Mouse (Mus musculus) stomach, adult 2 months (tissue): Measurements from ENCODE around the gene Cep89. TPM values are rescaled to one million over a fixed set of nuclear protein-coding genes. Genes with fewer than 3 reads are reported as not detected.

ENCODE experiments used
- polyA plus RNA-seq: library from polyadenylated mRNA; depleted of rRNA; stranded (reverse); fragments of >200 nt; gene quantifications from 2 replicates; pipeline ENCODE4 v1.2.3, GENCODE M21; 2012; rRNA removed

The Cep89 gene
- 5.0 and 8.3 TPM in 2 replicates for polyA plus RNA-seq

GRCm38 (mm10) chr7:35396542-35397168, at the start of gene Cep89, which contains the start of gene Faap24:
TSS of gene Cep89 (plus strand) at chr7:35397035.
TSS of gene Faap24 (minus strand) at chr7:35396836.

GRCm38 (mm10) chr7:35447996-35448846, 51.4 kb downstream of the Cep89 start, which contains the start of gene Slc7a9:
TSS of gene Slc7a9 (plus strand) at chr7:35448796.

Other genes starting within 250 kb of the Cep89 start
- 1.1 TPM in 2 replicates for gene Slc7a10, start 210.7 kb upstream of the Cep89 start, polyA plus RNA-seq
- gene Lrp3, start 181.5 kb upstream of the Cep89 start, polyA plus RNA-seq: 5.8 and 8.3 TPM in 2 replicates
- 0.72 and 0.93 TPM in 2 replicates for gene Gpatch1, start 78.6 kb upstream of the Cep89 start, polyA plus RNA-seq
- 10.7 and 15.0 TPM in 2 replicates for gene Rhpn2, start 62.9 kb upstream of the Cep89 start, polyA plus RNA-seq
- 2.3 and 3.0 TPM in 2 replicates for gene Faap24, start 199 bp upstream of the Cep89 start, polyA plus RNA-seq
- 0.02 TPM in 1 of 2 replicates, not detected in the other for gene Slc7a9, start 51.8 kb downstream of the Cep89 start, polyA plus RNA-seq
- not detected in 2 replicates for gene Tdrd12, start 140.7 kb downstream of the Cep89 start, polyA plus RNA-seq
- gene Nudt19, start 159.3 kb downstream of the Cep89 start, polyA plus RNA-seq: 21.2 and 54.4 TPM in 2 replicates
- 0.08 and 0.10 TPM in 2 replicates for gene Rgs9bp, start 188.5 kb downstream of the Cep89 start, polyA plus RNA-seq
- gene Ankrd27, start 189.2 kb downstream of the Cep89 start, polyA plus RNA-seq: 7.5 and 7.7 TPM in 2 replicates